Mouse (Mus musculus) frontal cortex, adult (tissue): Measurements from ENCODE around the gene Tbc1d22a.
"Not testable (repeated sequence)": the region's sequence is repeated elsewhere in the genome, so short reads cannot be mapped to it uniquely, and the experiment has no call there.

Experiments
- ATAC-seq: cut with Nextera tagmentation; 2 replicates; pipeline ENCODE4 v1.9.2; 2017; ENCODE audit warnings: mild to moderate bottlenecking, moderate library complexity, mixed read lengths; ENCODE audit not compliant: low TSS enrichment

Gene Tbc1d22a

GRCm38 (mm10) chr15:86213753-86214548 is at the start of gene Tbc1d22a:
Gene Tbc1d22a (plus strand): TSS chr15:86214459.
- peak; percentile 94 for ATAC-seq

GRCm38 (mm10) chr15:86164718-86165345 is 49.4 kb upstream of the Tbc1d22a start:
- no peak for ATAC-seq

- ATAC-seq = no peak
Observed at GRCm38 (mm10) chr15:86165811-86166590, 48.3 kb upstream of the Tbc1d22a start.

DNA sequence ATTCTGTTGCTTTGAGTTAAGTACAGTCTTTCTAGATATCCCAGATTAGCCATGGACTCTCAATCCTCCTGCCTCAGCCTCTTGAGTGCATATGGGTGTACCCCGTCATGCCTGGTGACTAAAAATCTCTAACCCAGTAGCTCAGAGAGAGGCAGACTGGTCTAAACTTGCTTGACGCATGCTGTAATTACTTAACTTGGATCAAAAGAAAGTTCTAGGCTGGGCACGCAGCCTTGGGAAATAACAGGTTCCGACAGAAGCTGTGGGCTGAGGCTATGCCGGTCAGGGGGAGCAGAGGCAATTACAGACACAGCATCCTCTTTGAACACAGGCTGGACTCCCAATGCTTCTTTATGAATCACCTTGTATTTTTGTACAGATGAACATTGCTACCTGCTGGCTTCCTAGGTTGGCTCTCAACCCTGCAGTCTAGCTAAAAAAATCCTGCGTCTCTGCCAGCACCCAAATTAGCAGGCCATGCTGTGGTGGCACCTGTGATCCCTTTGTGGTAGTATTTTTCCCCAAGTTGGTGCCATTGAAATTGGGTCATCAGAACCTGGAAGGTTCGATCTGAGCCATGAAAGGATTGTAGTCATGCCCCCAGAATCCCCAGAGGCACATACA is 47.1 kb upstream of the Tbc1d22a start:
- ATAC-seq = peak; percentile 10; the same call in 1 of the 2 replicates

GRCm38 (mm10) chr15:86167787-86168504 is 46.3 kb upstream of the Tbc1d22a start:
- 0 out of 2 replicates have a peak, but pooled peaks have one; percentile 15 for ATAC-seq

GRCm38 (mm10) chr15:86168505-86168867 is 45.8 kb upstream of the Tbc1d22a start:
- ATAC-seq = peak; percentile 11; the same call in 1 of the 2 replicates

DNA sequence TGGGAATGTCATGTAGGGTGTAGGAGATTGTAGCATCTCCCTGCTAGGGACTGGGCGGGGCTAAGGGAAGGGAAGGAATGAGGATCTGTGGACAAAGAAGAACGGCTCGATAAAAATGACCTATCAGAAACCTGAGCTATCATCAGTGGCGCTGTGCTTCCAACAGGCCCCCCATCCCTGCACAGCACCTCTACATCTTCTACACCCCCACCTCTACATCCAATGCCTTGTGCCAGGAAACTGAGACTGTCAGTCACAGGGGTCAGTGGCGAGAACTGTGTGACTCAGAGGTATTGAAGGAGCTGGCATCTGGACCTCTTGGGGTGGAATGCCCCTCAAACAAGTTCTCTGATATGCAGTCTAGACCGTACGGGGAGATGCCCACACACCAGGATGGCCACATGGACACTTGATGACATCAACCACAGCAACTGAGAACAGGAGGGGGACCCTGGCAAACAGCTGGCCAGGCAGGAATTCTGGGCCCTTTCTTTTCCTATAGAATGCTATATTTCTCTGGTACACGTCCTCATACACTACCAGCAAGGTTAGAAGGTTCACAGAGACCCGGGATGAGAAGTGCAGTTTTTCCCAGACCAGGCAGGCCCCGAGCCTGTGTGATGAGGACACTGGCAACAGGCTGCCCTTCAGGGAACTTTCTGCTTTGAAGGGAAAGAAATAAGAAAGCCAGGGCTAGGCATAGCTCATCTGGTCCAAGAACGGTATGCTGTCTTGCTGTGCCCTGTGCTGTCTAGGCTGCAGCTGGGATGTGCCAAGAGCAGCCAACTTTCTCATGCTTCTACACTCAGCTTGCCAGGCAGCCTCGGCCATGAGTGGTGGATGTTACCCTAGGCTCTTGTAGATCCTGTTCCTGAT is 45.1 kb upstream of the Tbc1d22a start:
- ATAC-seq = no peak

GRCm38 (mm10) chr15:86169817-86170110 is 44.5 kb upstream of the Tbc1d22a start:
- ATAC-seq = no peak

- ATAC-seq = no peak
Observed at GRCm38 (mm10) chr15:86171316-86171715, 42.9 kb upstream of the Tbc1d22a start.

DNA sequence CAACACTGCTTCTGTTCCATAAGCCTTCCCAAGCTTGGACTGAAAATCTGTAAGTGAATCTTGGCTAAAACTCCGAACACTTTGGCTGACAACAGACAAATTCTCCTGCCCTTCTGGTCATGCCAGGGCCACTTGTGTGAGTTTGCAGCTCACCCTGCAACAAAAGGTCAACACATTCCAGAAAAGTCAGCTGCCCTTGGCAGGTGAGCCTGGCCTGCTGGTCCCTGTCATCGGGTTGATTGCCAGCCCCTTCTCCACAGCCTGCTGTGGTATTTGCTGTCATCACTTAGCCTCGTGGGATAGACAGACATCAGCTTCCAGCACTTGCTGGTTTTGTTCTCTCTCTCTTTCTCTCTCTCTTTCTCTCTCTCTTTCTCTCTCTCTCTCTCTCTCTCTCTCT is 42.1 kb upstream of the Tbc1d22a start:
- ATAC-seq = no peak

DNA sequence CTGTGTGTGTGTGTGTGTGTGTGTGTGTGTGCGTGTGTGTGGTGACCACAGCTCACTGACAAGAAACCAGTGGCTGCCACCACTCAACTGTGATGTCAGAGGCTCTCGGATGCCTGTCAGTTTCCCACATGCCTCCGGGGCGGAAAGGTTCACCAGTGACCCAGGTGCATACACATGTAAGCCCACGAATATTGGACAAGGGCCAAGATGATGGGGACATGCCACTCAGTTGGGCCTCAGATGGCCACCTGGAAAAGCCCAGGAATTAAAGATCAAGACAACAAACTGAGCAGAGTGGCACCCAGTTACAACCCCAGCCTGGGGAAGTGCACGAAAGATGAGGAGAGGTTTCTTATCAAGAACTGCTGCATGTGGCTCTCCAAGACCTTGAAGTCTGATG is 41.7 kb upstream of the Tbc1d22a start:
- ATAC-seq = no peak

- ATAC-seq = peak; percentile 60
Observed at GRCm38 (mm10) chr15:86173136-86173985, 40.9 kb upstream of the Tbc1d22a start.

DNA sequence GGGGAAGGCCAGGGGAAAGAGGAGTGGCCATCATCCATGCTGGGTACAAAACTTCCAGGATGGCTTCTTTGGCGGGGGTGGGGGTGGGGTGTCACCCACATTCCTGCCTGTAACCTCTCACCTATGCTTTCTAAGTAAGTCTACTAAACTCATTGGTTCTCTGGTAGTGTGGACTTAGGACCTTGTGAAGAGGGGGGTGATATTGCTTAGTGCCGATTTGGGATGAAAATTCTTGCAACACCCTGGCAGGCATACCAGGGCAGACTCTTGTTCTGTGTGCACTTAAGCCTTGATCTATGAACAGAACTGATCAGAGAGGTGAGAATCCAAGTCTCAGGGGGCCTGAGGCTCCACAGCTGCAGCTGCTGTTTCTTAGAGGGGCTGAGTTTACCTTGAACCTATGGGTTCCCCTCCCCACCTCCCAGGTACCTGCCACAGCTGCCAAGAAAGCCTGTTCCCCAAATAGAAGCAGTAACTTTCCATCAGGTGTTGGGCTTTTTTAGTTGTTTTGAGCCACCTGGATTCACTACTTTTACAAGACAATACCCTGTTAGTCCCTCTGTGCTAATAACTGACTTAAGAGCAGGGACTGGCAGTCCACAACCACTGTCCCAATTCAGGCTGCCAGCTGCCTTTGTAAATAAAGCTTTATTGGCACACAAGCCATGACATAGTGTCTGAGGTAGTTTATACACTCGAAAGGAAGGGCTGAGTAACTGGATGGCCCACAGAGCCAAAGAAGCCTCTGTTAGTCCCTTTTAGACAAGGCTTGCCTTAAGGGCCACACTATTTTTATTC is 38.8 kb upstream of the Tbc1d22a start:
- no peak for ATAC-seq

- ATAC-seq = no peak
Observed at GRCm38 (mm10) chr15:86176166-86176565, 38.1 kb upstream of the Tbc1d22a start.

DNA sequence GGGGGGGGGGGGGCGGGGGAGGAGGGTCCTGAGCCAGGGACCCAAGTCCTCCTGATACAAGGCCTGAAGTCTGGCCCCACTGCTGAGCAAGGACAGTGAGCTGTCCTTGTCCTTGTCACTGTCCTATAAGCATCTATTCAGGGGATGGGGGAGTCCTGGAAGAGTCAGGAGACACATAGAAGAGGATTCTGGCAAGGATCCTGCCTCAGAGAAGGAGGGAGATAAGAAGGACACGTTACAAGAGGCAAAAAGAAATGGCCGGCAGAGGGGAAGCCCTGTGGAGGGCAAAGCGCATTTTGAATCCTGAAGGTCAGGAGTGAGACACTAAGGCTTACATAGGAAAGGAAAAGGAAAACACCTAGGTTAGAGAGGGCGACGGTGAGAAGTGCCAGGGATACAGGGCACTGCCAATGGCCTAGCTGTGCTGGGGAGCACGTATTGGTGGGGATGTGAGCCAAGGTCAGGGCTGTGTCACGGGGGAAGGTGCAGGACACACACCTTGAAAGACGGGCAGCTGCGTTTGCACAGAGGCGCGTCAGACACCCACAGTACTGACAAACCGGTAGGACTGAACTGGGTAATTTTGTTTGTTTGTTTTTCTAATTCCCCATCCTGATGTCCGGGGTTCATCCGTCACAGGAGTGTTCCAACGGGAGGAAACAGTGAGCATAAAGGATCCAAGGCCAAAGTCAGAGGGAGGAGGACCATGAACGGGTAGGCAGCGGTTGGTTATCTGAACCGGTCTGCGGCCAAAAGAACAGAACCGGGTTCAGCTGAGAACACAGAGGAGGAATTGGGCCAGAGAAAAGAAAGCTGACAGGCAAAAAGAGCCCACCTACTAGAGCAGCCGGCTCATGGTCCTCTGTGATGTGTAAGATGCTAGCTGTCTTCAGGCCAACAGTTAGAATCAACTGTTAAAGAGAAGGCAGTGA is 37.2 kb upstream of the Tbc1d22a start:
- no peak for ATAC-seq

GRCm38 (mm10) chr15:86177703-86178251 is 36.5 kb upstream of the Tbc1d22a start:
- ATAC-seq = not testable (repeated sequence)

GRCm38 (mm10) chr15:86178594-86178993 is 35.7 kb upstream of the Tbc1d22a start:
- no peak for ATAC-seq
